Mouse (Mus musculus) telencephalon, adult 2 months (tissue): Measurements from ENCODE around the gene Sipa1l2.
"Not testable (repeated sequence)": the region's sequence is repeated elsewhere in the genome, so short reads cannot be mapped to it uniquely, and the experiment has no call there.

Source experiments
- DNase-seq: peaks from one replicate; pipeline ENCODE4 v3.0.0-alpha.2; 2011; ENCODE audit warnings: low read depth, low spot score

Gene Sipa1l2

GRCm38 (mm10) chr8:125407672-125408071 is 161.9 kb downstream of the Sipa1l2 start:
- DNase-seq = no peak

- no peak for DNase-seq
Measured at GRCm38 (mm10) chr8:125406453-125406852, 163.2 kb downstream of the Sipa1l2 start.

GRCm38 (mm10) chr8:125401350-125401749 is 168.3 kb downstream of the Sipa1l2 start:
- no peak for DNase-seq

- DNase-seq = no peak
Measured at GRCm38 (mm10) chr8:125397981-125398380, 171.6 kb downstream of the Sipa1l2 start.

GRCm38 (mm10) chr8:125395682-125396081 is 173.9 kb downstream of the Sipa1l2 start:
- not testable (repeated sequence) for DNase-seq

- no peak for DNase-seq
Measured at GRCm38 (mm10) chr8:125395032-125395431, 174.6 kb downstream of the Sipa1l2 start.

GRCm38 (mm10) chr8:125391685-125392084 is 177.9 kb downstream of the Sipa1l2 start:
- DNase-seq = no peak

- no peak for DNase-seq
Measured at GRCm38 (mm10) chr8:125391271-125391670, 178.3 kb downstream of the Sipa1l2 start.

GRCm38 (mm10) chr8:125390506-125390895 is 179.1 kb downstream of the Sipa1l2 start:
- DNase-seq = no peak

- peak; percentile 72 for DNase-seq
Measured at GRCm38 (mm10) chr8:125389756-125390505, 179.7 kb downstream of the Sipa1l2 start.

- no peak for DNase-seq
Measured at GRCm38 (mm10) chr8:125389280-125389679, 180.3 kb downstream of the Sipa1l2 start.

GRCm38 (mm10) chr8:125388404-125389180 is 181.0 kb downstream of the Sipa1l2 start:
- DNase-seq = no peak

GRCm38 (mm10) chr8:125385519-125386150 is 184.0 kb downstream of the Sipa1l2 start:
- DNase-seq = peak; percentile 76

- DNase-seq = no peak
Measured at GRCm38 (mm10) chr8:125384551-125385183, 184.9 kb downstream of the Sipa1l2 start.

GRCm38 (mm10) chr8:125381674-125382073 is 187.9 kb downstream of the Sipa1l2 start:
- DNase-seq = no peak

- no peak for DNase-seq
Measured at GRCm38 (mm10) chr8:125379939-125380338, 189.7 kb downstream of the Sipa1l2 start.

GRCm38 (mm10) chr8:125379156-125379555 is 190.5 kb downstream of the Sipa1l2 start:
- DNase-seq = no peak

GRCm38 (mm10) chr8:125377704-125378103 is 191.9 kb downstream of the Sipa1l2 start:
- DNase-seq = no peak

GRCm38 (mm10) chr8:125376448-125376845 is 193.2 kb downstream of the Sipa1l2 start:
- no peak for DNase-seq

- no peak for DNase-seq
Measured at GRCm38 (mm10) chr8:125375659-125376447, 193.8 kb downstream of the Sipa1l2 start.

- no peak for DNase-seq
Measured at GRCm38 (mm10) chr8:125372596-125372995, 197.0 kb downstream of the Sipa1l2 start.
